Mouse (Mus musculus) kidney, postnatal 14 days (tissue): Measurements from ENCODE around the gene Bcl11a.

Experiments used
- DNase-seq: peaks from one replicate; pipeline ENCODE4 v3.0.0; 2022; ENCODE audit warnings: mixed read lengths

The Bcl11a gene

GRCm38 (mm10) chr11:24162056-24162455 is 84.2 kb downstream of the Bcl11a start:
- peak; percentile 26 for DNase-seq

DNA sequence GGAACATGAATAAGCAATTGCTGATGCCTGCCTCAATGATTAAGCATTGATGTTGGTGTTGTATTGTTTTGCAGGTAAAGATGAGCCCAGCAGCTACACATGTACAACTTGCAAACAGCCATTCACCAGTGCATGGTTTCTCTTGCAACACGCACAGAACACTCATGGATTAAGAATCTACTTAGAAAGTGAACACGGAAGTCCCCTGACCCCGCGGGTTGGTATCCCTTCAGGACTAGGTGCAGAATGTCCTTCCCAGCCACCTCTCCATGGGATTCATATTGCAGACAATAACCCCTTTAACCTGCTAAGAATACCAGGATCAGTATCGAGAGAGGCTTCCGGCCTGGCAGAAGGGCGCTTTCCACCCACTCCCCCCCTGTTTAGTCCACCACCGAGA is 85.2 kb downstream of the Bcl11a start:
- DNase-seq, result no peak

DNA sequence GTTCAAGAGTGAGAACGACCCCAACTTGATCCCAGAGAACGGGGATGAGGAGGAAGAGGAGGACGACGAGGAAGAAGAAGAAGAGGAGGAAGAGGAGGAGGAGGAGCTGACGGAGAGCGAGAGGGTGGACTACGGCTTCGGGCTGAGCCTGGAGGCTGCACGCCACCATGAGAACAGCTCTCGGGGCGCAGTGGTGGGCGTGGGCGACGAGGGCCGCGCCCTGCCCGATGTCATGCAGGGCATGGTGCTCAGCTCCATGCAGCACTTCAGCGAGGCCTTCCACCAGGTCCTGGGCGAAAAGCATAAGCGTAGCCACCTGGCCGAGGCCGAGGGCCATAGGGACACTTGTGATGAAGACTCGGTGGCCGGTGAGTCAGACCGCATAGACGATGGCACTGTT is 86.2 kb downstream of the Bcl11a start:
- no peak for DNase-seq

DNA sequence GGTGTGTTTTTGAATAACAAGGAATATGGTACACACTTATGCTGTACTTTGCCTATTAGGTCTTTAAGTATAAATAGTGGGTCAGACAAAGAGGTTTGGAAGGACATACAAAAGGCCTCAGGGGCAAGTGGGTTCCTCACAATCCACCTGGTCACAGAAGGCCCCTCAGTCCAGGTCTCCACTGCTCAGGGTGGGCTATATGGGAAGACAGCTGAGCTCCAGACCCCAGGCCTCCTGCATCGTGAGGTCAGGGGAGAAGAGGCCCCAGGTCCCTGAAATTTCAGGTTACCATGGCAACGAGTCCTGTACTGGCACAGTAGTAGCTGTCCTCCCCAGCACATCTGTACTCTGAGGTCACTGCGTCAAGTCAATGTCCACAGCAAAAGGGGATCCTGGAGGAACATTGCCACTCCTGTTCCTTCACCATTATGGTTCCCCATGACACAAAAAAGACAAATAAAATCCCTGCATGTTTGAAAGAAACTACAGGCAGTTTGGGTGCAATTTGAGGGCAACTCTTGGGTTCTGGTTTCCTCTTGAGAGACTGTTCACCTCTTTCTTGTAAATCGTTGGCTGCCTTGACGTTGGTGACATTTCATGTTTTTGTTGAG is 93.9 kb downstream of the Bcl11a start:
- DNase-seq, result no peak

GRCm38 (mm10) chr11:24172585-24172984 is 94.7 kb downstream of the Bcl11a start:
- DNase-seq, result no peak

GRCm38 (mm10) chr11:24174161-24174792 is 96.4 kb downstream of the Bcl11a start:
- no peak for DNase-seq

- DNase-seq, result no peak
These were observed 99.6 kb downstream of the Bcl11a start for GRCm38 (mm10) chr11:24177458-24177857.

- DNase-seq, result no peak
These were observed 101.1 kb downstream of the Bcl11a start for GRCm38 (mm10) chr11:24178823-24179476.

DNA sequence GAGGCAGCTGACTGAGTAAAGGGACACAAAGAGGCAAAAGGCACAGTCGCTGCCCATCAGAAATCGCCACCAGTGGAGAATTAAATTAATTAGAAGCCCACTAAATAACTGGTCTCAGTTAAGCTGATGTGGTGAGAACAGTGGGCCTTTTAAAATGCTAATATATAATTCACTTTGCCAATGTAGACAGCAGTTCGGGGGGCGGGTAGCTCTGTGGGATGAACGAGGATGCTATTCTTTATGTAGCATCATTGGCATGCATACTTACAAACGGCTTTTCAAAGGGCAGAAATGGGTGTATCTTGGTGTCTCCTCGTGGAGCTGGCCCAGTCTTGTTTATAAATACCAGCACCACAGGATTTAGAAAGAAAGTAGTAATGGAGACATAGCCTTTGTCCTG is 102.2 kb downstream of the Bcl11a start:
- no peak for DNase-seq

DNA sequence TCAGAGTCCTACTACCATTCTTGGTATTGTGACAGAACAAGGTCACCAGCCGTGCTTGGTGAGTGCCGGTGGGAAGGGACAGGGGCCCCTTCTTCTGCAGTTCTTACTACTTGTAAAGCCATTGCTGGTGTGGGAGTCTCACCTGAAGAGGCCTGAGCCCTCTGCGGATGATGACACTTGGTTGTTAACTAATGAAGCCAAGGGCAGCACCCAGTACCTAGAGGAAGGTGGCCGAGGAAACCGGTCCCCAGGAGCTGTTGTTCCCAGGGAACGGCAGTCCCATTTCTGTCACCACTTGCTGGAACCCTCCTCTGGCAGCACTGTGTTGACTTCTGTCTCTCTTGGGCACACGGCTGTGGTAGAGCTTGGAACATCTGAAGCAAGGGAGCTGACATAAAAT is 105.6 kb downstream of the Bcl11a start:
- no peak for DNase-seq

GRCm38 (mm10) chr11:24184932-24185331 is 107.1 kb downstream of the Bcl11a start:
- no peak for DNase-seq

- peak; percentile 39 for DNase-seq
These were observed 112.6 kb downstream of the Bcl11a start for GRCm38 (mm10) chr11:24190411-24190810.

GRCm38 (mm10) chr11:24196460-24197190 is 118.8 kb downstream of the Bcl11a start:
- DNase-seq, result no peak

GRCm38 (mm10) chr11:24197424-24197823 is 119.6 kb downstream of the Bcl11a start:
- peak; percentile 26 for DNase-seq

GRCm38 (mm10) chr11:24199560-24199959 is 121.7 kb downstream of the Bcl11a start:
- no peak for DNase-seq

GRCm38 (mm10) chr11:24200310-24200709 is 122.5 kb downstream of the Bcl11a start:
- no peak for DNase-seq

- no peak for DNase-seq
These were observed 123.4 kb downstream of the Bcl11a start for GRCm38 (mm10) chr11:24201223-24201622.

- DNase-seq, result no peak
These were observed 124.9 kb downstream of the Bcl11a start for GRCm38 (mm10) chr11:24202641-24203361.

DNA sequence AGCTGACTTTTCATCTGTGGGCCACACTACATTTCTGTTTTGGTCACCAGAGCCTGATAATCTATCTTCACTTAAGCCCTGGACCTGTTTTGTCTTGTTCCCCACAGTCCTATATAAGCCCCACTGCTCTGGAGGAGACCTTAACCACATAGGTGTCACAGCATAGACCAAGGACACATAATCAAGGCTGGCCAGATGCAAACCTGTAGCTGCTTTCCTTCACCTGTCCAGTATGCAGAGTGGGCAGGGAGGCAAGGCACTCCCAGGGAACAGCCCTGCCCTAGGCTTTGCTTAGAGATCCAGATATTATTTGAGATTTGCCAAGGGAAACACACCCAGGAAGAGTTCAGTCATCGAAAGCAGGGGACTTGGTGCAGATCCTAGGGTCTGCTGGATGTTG is 125.6 kb downstream of the Bcl11a start:
- DNase-seq, result no peak

- no peak for DNase-seq
These were observed 131.1 kb downstream of the Bcl11a start for GRCm38 (mm10) chr11:24208951-24209351.

DNA sequence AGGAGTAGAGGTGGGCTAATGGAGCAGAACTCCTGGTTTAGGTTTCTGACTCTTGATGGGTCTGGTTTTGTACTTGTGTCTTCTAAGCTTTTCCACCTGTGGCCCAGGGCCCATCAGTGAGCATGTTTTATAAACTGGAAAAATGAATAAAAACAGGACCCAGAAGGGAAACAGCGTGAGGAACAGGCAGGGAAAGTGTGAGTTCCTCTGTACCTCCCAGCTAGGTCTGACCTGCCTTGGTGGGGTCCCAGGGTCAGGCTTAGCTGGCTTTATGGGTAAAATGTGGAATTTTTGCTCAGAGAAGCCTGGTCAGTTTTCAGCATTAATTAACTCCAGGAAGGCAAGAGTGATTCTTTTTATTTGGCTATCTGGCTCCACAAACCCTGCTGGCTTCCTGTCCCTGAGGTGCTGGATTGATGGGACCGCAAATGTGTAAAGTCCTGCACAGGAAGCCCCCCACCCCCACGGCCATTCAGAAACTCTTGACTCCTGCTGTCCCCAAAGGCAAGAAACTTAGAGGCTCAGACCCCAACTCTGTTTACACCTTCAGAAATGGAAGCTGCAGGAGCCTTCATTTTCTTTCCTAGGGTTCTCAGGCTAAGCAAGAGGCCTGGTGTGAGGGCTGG is 136.8 kb downstream of the Bcl11a start:
- DNase-seq, result no peak

DNA sequence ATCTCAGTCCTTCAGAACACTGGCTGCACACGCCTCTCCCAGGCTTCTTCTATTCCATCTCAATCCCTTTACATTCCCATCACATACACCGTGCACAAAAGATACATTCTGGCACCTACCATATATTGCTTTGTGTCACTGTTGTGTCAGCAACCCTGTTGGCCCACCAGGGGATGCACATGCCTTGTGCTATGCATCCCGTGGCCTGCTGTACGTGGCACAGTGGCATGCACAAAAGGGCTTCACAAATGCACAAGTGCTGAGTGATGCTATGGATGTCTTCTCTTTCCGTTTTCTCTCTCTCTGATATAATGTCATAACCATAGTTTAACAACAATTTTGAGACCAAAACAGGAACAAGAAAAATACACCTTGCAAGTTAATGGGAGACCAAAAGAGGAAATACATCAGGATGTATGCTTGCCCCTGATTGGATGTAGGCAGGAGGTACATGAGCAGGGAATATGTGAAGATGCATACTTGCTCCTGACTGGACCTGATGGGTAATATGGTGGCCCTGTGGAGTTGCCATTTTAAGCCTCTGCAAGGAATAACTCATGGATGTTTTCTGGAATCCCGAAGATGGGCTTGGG is 140.0 kb downstream of the Bcl11a start:
- no peak for DNase-seq
